In the genomic region with DNA sequence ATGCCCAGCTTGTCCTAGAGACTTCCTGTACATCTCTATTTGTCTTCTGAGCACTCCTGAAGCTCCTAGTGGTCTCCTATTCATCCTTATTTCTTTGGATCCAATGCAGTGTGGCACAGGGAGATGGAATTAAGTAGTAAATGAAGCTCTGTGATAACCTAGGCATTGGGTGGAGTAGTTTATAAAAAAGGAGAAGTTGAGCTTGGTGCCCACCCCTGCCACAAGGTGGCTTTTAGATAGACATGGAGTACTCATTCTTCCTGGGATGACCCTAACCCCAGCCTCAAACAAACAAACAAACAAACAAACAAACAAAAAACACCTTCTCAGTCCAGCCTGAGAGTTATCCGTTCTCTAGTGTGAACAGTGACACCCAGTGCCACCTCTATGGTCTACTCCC, we compare ENCODE assay signal across 23 mouse cellular contexts. TPM values are rescaled to one million over a fixed set of nuclear protein-coding genes. Genes with fewer than 3 reads are reported as not detected.
"Had no signal": no experiment of that assay in that cellular context is flagged by ENCODE, and none has a peak within 500 bp of the region (broad histone marks: within the 10 kb centered on the region; RNA-seq: fewer than 3 reads in every experiment).

No protein-coding gene starts in this region.

- H3K9me3 ChIP-seq: midbrain, embryonic 12.5 days; midbrain, embryonic 15.5 days; neural tube, embryonic 12.5 days; stomach, embryonic 15.5 days had no signal

- DNase-seq: lung, adult 18-20 months; lung, embryonic 14.5 days; lung, postnatal 10 days; lung, postnatal 4 days; right cerebral cortex, postnatal 14 days; thymus, adult 2 months; thymus, postnatal 25 days; thymus, postnatal 4 days had no signal

- H3K27ac ChIP-seq: midbrain, embryonic 10.5 days; midbrain, embryonic 12.5 days; midbrain, embryonic 15.5 days; neural tube, embryonic 12.5 days; stomach, embryonic 15.5 days; stomach, postnatal 0 days had no signal

- H3K36me3 ChIP-seq: midbrain, embryonic 15.5 days had no signal

- H3K9ac ChIP-seq: lung, embryonic 14.5 days; midbrain, embryonic 12.5 days; midbrain, embryonic 15.5 days; neural tube, embryonic 12.5 days; stomach, embryonic 15.5 days had no signal

- H3K4me1 ChIP-seq: midbrain, embryonic 10.5 days; midbrain, embryonic 12.5 days; midbrain, embryonic 15.5 days; neural tube, embryonic 12.5 days; stomach, embryonic 15.5 days had no signal

- ATAC-seq: midbrain, embryonic 15.5 days had no signal

- H3K4me3 ChIP-seq: midbrain, embryonic 10.5 days; midbrain, embryonic 12.5 days; midbrain, embryonic 15.5 days; neural tube, embryonic 12.5 days; stomach, embryonic 15.5 days had no signal

- H3K27me3 ChIP-seq: midbrain, embryonic 12.5 days; midbrain, embryonic 15.5 days; neural tube, embryonic 12.5 days; stomach, embryonic 15.5 days had no signal

RNA-seq across cellular contexts. Expression of a gene that starts 55.9 kb away (rescaled TPM):
- total RNA-seq: megakaryocyte-erythroid progenitor cell, adult 5-6 weeks; midbrain, postnatal 0 days; monocyte, adult 5-6 weeks; neutrophil, adult 5-6 weeks had no signal
- polyA plus RNA-seq: liver, embryonic 16.5 days; lung, embryonic 14.5 days; lung, embryonic 16.5 days; midbrain, embryonic 10.5 days; midbrain, embryonic 12.5 days; midbrain, embryonic 15.5 days; midbrain, postnatal 0 days; neural tube, embryonic 12.5 days; neural tube, embryonic 14.5 days; spleen, adult 2 months; stomach, embryonic 15.5 days; stomach, postnatal 0 days; thymus, adult 2 months; urinary bladder, adult 2 months had no signal
